Mouse (Mus musculus) heart, adult 2 months (tissue): ENCODE measurements around the gene Tlk2.

Experiments
- CTCF ChIP-seq: fragments of 200-600 bp; IDR thresholded peaks from 2 replicates; pipeline ENCODE4 v1.8.1; 2022; ENCODE audit warnings: antibody characterized with exemption, mild to moderate bottlenecking, moderate library complexity
- EP300 ChIP-seq: fragments of 200-500 bp; IDR thresholded peaks from 2 replicates; pipeline ENCODE4 v1.6.1; 2011; ENCODE audit warnings: low read depth, low read length, control low read depth; ENCODE audit not compliant: insufficient read depth
- POLR2A ChIP-seq: fragments of 200-500 bp; IDR thresholded peaks from 2 replicates; pipeline ENCODE4 v1.6.1; 2011; ENCODE audit warnings: mild to moderate bottlenecking, low read depth, low read length, control low read depth; ENCODE audit not compliant: insufficient read depth

DNA sequence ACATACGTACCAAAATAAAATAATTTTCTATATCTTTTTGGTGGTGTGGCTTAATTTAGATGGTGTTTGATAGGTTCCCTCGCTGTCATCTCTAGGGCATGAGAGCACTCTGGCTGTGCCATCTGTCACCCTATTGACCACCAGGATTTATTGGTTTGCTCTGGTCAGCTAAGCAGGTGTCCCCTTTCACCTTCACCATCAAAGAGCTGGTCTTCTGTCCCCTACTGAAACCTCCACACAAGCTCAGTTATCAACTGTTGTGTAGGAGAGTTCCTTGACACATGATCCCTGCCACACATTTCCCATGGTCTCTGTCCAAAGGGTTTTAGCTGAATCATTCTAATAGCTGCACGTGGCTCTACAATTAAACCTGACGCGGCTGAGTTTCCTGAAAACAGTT lies 37.5 kb upstream of the Tlk2 start:
- no peak for TF ChIP-seq POLR2A
- no peak for TF ChIP-seq CTCF
- TF ChIP-seq EP300, result no peak
